Mouse (Mus musculus) kidney, embryonic 16.5 days (tissue): Measurements from ENCODE around the gene Sp4. TPM values are rescaled to one million over a fixed set of nuclear protein-coding genes. Genes with fewer than 3 reads are reported as not detected.

ENCODE experiments used
- ATAC-seq: fragments of 200-750 bp; cut with Nextera tagmentation; 2 replicates; pipeline ENCODE4 v1.8.0; 2017; ENCODE audit warnings: moderate TSS enrichment; ENCODE audit not compliant: low FRiP score, low TSS enrichment
- H3K27ac ChIP-seq: fragments of 300-500 bp; sonication (generic); 2 replicates; pipeline ENCODE4 v1.5.1; 2014; ENCODE audit warnings: low read length
- H3K27me3 ChIP-seq: fragments of 300-500 bp; sonication (generic); 2 replicates; pipeline ENCODE4 v1.6.1; 2014; ENCODE audit warnings: low read length, control low read depth, mixed read lengths; ENCODE audit not compliant: insufficient read depth
- H3K36me3 ChIP-seq: fragments of 300-500 bp; sonication (generic); 2 replicates; pipeline ENCODE4 v1.6.1; 2014; ENCODE audit warnings: low read length, control low read depth, mixed read lengths; ENCODE audit not compliant: insufficient read depth
- H3K4me1 ChIP-seq: fragments of 300-500 bp; sonication (generic); 2 replicates; pipeline ENCODE4 v1.6.1; 2014; ENCODE audit warnings: low read length, control low read depth, mixed read lengths; ENCODE audit not compliant: insufficient read depth
- H3K4me2 ChIP-seq: fragments of 300-500 bp; sonication (generic); replicated peaks from 2 replicates; pipeline ENCODE4 v1.6.1; 2014; ENCODE audit warnings: low read depth, low read length
- H3K4me3 ChIP-seq: fragments of 300-500 bp; sonication (generic); 2 replicates; pipeline ENCODE4 v1.5.1; 2014; ENCODE audit warnings: mild to moderate bottlenecking, low read length
- H3K9ac ChIP-seq: fragments of 300-500 bp; sonication (generic); replicated peaks from 2 replicates; pipeline ENCODE4 v1.6.1; 2014; ENCODE audit warnings: low read length
- H3K9me3 ChIP-seq: fragments of 300-500 bp; sonication (generic); 2 replicates; pipeline ENCODE4 v1.6.1; 2016; ENCODE audit warnings: low read length, control low read depth
- WGBS: fragments of 180-500 bp; shearing (Covaris S2); extraction: QIAGEN DNeasy Blood & Tissue Kit; methylation state at CpG from one replicate; pipeline ENCODE4 v1.1.7; 2014; 5-methylcytosine and 5-hydroxymethylcytosine counted together
- polyA plus RNA-seq: library from polyadenylated mRNA; unstranded; fragments of >200 nt; fragmentation: Nextera tagmentation; extraction: Ambion mirVana; gene quantifications from 2 replicates; pipeline ENCODE4 v1.2.1, GENCODE M21; 2015

The Sp4 gene
- polyA plus RNA-seq, 1 experiment from 2014 or later, result 7.5 TPM

DNA sequence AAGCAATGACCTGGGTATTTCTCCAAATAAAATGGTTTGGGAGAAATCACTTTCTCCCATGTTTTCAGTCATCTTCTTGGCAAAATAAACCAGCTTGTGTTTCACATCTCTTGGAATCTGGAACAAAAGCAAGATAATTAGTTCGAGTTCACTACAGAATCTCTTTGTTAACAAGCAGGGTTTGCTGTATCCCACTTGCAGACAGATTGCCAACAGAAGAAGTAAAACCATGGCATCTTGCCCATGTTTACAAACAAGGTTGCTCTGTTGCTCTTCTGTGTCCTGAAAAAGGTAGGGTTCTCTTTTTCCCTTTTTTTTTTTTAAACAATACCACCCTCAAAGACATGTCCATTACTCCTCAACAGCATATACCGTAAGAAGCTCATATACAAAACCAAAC is 104.7 kb downstream of the Sp4 start:
- Histone ChIP-seq H3K4me2 (no peak overlapping the region), H3K4me1 (peaks cover 8% of the 10 kb centered on the region; the same call in 1 of the 2 replicates), H3K27me3 (peaks cover 41% of the 10 kb centered on the region), H3K9me3 (no peaks in the 10 kb centered on the region), H3K36me3 (no peaks in the 10 kb centered on the region), H3K27ac (no peak overlapping the region), H3K4me3 (no peak overlapping the region), H3K9ac (no peak overlapping the region)
- 70% methylated on average over 2 of the region's 2 CpGs for WGBS
- no peak for ATAC-seq

DNA sequence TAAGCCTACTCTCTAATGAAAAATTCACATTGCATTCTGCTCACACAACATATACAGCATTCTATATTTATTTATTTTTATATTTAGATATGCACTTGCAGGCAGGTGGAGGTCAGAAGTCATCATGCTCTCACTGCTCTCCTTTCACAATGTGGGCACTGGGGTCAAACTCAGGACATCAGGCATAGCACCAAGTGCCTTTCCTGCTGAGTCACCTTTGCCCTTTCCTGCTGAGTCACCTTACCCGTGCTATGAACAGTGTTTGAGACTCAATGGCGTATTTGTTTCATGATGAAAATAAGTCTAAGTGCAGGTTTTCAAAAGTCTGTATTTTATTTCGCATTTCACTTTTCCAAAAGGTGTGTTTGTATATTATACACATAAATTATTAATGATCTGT is 111.7 kb downstream of the Sp4 start:
- Histone ChIP-seq H3K4me2 (no peak overlapping the region), H3K27ac (no peak overlapping the region), H3K9ac (no peak overlapping the region), H3K9me3 (no peaks in the 10 kb centered on the region), H3K36me3 (no peaks in the 10 kb centered on the region), H3K4me3 (no peak overlapping the region), H3K27me3 (peaks cover 16% of the 10 kb centered on the region; the same call in 1 of the 2 replicates), H3K4me1 (peaks cover 13% of the 10 kb centered on the region; the same call in 1 of the 2 replicates)
- ATAC-seq, result no peak
- WGBS, result 80% methylated on average over 3 of the region's 3 CpGs

DNA sequence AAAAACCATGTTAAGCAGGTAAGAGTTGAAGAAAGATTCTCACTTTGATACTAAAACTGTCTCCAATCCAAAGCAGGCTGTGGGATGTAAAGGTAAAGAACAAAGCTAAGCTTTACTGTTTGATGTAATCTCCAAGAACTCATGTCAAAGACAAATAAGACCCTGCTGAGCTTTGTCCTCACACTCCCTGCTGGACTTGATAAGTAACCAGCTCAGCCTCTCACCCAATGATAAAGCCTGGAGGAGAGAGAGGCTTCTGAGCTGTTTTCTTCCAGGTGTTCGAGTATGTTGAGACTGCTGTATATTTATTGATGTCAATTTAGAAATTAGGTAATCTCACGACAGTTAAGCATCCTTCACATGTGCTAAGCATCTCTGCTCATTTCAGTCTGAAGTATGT is 113.6 kb downstream of the Sp4 start:
- 72% methylated on average over 2 of the region's 2 CpGs for WGBS
- Histone ChIP-seq H3K27me3 (peaks cover 8% of the 10 kb centered on the region; the same call in 1 of the 2 replicates), H3K4me3 (no peak overlapping the region), H3K9ac (no peak overlapping the region), H3K4me1 (peaks cover 13% of the 10 kb centered on the region; the same call in 1 of the 2 replicates), H3K9me3 (no peaks in the 10 kb centered on the region), H3K36me3 (no peaks in the 10 kb centered on the region), H3K4me2 (no peak overlapping the region), H3K27ac (no peak overlapping the region)
- ATAC-seq, result no peak

GRCm38 (mm10) chr12:118186881-118187489 is 114.3 kb downstream of the Sp4 start:
- ATAC-seq, result peak; percentile 55; the same call in 1 of the 2 replicates
- H3K4me2 ChIP-seq, result no peak overlapping the region
- 9% methylated on average over 4 of the region's 4 CpGs for WGBS

DNA sequence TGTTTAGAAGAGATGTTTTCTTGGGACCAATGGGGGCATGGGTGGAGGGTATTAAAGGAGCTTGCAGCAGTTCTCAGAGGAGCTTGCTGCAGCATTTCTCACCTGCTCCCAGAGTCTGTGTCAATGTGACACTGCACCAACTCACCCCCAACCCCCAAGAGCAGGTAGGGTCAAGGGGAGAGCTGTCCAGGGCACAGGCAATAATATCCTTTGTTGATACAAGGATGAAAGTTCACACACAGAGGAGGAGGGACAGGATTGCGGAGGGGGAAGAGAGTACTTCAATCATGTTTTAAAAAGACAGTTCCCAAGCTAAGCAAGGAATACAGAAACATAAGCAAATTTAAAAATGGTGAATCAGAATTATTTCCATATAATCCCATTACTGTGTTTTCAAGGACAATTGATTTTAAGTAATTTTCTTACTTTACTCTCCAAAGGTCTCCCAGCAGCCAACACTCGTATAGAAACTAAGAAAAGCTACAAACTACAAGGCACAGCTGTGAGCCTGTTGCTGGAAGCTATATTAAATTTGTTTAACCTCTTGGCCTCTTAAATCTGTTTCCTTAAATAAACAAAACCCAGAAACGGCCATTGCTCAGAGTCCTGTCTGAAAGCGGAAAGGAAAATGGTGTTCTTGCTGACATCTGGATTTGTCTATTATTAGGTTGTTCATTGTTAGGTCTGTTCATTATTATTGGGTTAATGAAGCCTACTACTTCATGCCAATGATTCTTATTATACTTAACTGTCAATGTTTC is 114.9 kb downstream of the Sp4 start:
- H3K4me3 ChIP-seq, result no peak overlapping the region
- no peaks in the 10 kb centered on the region for H3K9me3 ChIP-seq
- H3K27ac ChIP-seq, result no peak overlapping the region
- no peaks in the 10 kb centered on the region for H3K36me3 ChIP-seq
- 11% methylated on average over 4 of the region's 4 CpGs for WGBS
- H3K27me3 ChIP-seq, result peaks cover 8% of the 10 kb centered on the region; the same call in 1 of the 2 replicates
- peak; percentile 78 for ATAC-seq
- peaks cover 13% of the 10 kb centered on the region; the same call in 1 of the 2 replicates for H3K4me1 ChIP-seq
- no peak overlapping the region for H3K4me2 ChIP-seq
- H3K9ac ChIP-seq, result no peak overlapping the region

More at GRCm38 (mm10) chr12:118186881-118187489, 114.3 kb downstream of the Sp4 start:
- H3K36me3 ChIP-seq, result no peaks in the 10 kb centered on the region
- peaks cover 13% of the 10 kb centered on the region; the same call in 1 of the 2 replicates for H3K4me1 ChIP-seq
- H3K27ac ChIP-seq, result no peak overlapping the region
- H3K9ac ChIP-seq, result no peak overlapping the region
- peaks cover 8% of the 10 kb centered on the region; the same call in 1 of the 2 replicates for H3K27me3 ChIP-seq
- no peak overlapping the region for H3K4me3 ChIP-seq
- H3K9me3 ChIP-seq, result no peaks in the 10 kb centered on the region

Other genes starting within 250 kb of the Sp4 start
- gene Dnah11, start 102.4 kb downstream of the Sp4 start, polyA plus RNA-seq, result 0.22 and 0.44 TPM in 2 replicates